Mouse (Mus musculus) intestine, embryonic 14.5 days (tissue): ENCODE data around the gene Spag16. TPM values are rescaled to one million over a fixed set of nuclear protein-coding genes. Genes with fewer than 3 reads are reported as not detected.

Experiments used
- ATAC-seq: fragments of 200-750 bp; cut with Nextera tagmentation; replicated peaks from 2 replicates; pipeline ENCODE4 v1.8.0; 2017; ENCODE audit warnings: low read depth, moderate number of reproducible peaks, moderate TSS enrichment, moderate library complexity; ENCODE audit not compliant: low FRiP score, low TSS enrichment
- DNase-seq: peaks from one replicate; pipeline ENCODE4 v3.0.0-alpha.2; 2018; ENCODE audit warnings: low spot score
- H3K27ac ChIP-seq: fragments of 300-500 bp; sonication (generic); 2 replicates; pipeline ENCODE4 v1.5.1; 2014; ENCODE audit warnings: low read depth, mild to moderate bottlenecking, control low read depth
- H3K27me3 ChIP-seq: fragments of 300-500 bp; sonication (generic); replicated peaks from 2 replicates; pipeline ENCODE4 v1.6.1; 2014; ENCODE audit warnings: low read length, control low read depth; ENCODE audit not compliant: control insufficient read depth, insufficient read depth
- H3K36me3 ChIP-seq: fragments of 300-500 bp; sonication (generic); 2 replicates; pipeline ENCODE4 v1.6.1; 2014; ENCODE audit warnings: low read length, control low read depth; ENCODE audit not compliant: control insufficient read depth, insufficient read depth
- H3K4me1 ChIP-seq: fragments of 300-500 bp; sonication (generic); replicated peaks from 2 replicates; pipeline ENCODE4 v1.6.1; 2014; ENCODE audit warnings: low read length, control low read depth, mixed read lengths; ENCODE audit not compliant: control insufficient read depth, insufficient read depth
- H3K4me2 ChIP-seq: fragments of 300-500 bp; sonication (generic); 2 replicates; pipeline ENCODE4 v1.6.1; 2014; ENCODE audit warnings: low read length
- H3K4me3 ChIP-seq: fragments of 300-500 bp; sonication (generic); 2 replicates; pipeline ENCODE4 v1.5.1; 2014; ENCODE audit warnings: low read depth, low read length, control low read depth, mixed read lengths
- H3K9ac ChIP-seq: fragments of 300-500 bp; sonication (generic); 2 replicates; pipeline ENCODE4 v1.6.1; 2014; ENCODE audit warnings: mild to moderate bottlenecking, low read length
- H3K9me3 ChIP-seq: fragments of 300-500 bp; sonication (generic); 2 replicates; pipeline ENCODE4 v1.6.1; 2016; ENCODE audit warnings: low read length, control low read depth; ENCODE audit not compliant: control insufficient read depth
- WGBS: fragments of 180-500 bp; shearing (Covaris S2); extraction: QIAGEN DNeasy Blood & Tissue Kit; methylation state at CpG from one replicate; pipeline ENCODE4 v1.1.7; 2014; 5-methylcytosine and 5-hydroxymethylcytosine counted together
- polyA plus RNA-seq: library from polyadenylated mRNA; unstranded; fragments of >200 nt; fragmentation: Nextera tagmentation; extraction: Ambion mirVana; gene quantifications from 2 replicates; pipeline ENCODE4 v1.2.1, GENCODE M21; 2014

Spag16 gene
- polyA plus RNA-seq, 1 experiment from 2014 or later = 0.28 TPM

DNA sequence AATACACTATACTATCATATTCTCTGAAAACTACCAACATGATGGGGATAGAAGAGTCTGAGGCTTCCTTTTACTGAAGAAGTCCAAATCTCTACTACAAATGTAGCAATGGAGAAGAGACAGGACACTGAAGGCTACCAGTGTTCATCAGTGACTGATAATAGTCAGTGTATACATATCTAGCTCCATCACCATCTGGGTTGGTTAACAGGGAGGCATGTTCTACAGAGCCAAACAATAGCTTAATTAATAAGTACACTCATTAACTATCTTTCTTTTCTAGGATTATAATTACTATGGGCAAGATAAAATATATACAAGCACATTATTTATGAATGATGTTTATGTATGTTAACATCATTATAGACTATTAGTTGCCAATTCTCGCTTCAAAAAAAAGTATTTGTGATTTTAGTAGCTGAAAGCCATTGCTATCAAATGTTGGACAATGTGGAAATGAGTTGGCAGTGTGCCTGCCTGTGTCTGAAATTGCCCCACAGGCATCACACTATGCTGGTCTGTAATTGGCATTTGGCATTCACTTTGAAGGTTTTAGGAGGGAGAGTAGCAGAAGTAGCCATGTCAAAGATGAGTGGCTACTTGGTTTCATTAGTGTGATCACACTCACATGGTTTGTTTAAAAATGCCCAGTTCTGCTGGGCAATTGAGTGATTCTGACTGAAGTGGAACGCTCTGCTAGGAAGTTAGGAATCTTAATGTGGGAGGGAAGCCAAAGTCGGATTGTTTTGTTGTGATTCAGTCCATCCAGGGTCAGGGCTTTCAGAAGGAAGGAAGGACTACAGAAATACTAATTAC is 338.8 kb downstream of the Spag16 start:
- ATAC-seq = no peak
- Histone ChIP-seq H3K36me3 (no peaks in the 10 kb centered on the region), H3K4me1 (no peaks in the 10 kb centered on the region), H3K4me3 (no peak overlapping the region), H3K9me3 (no peaks in the 10 kb centered on the region), H3K27me3 (no peaks in the 10 kb centered on the region), H3K27ac (no peak overlapping the region), H3K4me2 (no peak overlapping the region), H3K9ac (no peak overlapping the region)
- no peak for DNase-seq
- 67% methylated on average over 3 of the region's 3 CpGs for WGBS

DNA sequence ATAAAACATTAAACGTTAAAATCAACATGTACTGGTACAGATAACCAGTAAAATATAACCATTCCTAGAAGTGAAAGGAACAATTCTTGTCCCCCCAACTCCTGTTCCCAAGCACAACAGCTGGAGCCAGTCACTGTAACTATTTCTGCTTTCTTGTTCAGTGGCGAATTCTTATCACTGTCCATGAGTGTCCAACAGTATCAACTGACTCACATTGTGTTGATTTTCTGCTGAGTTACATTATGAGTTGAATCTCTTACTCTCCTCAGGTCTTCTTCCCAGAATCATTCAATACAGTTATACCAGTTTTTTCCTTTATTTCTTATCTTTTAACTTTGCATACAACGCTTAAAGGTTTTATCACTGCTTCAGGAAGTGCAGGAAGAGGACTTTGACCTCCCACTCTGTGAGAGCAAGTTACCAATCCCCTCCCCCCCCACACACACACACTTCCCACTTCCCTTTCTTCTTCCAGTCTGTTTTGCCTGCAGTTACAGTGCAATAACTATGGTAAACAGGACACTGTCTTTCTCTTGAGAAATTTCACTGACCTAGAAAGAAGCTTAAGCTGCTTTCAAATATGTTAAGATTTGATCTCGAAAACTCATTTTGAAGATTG is 353.5 kb downstream of the Spag16 start:
- Histone ChIP-seq H3K4me3 (no peak overlapping the region), H3K9ac (no peak overlapping the region), H3K27me3 (no peaks in the 10 kb centered on the region), H3K27ac (no peak overlapping the region), H3K36me3 (no peaks in the 10 kb centered on the region), H3K9me3 (no peaks in the 10 kb centered on the region), H3K4me1 (no peaks in the 10 kb centered on the region), H3K4me2 (no peak overlapping the region)
- ATAC-seq = no peak
- no peak for DNase-seq
- 50% methylated on average over 4 of the region's 4 CpGs for WGBS

DNA sequence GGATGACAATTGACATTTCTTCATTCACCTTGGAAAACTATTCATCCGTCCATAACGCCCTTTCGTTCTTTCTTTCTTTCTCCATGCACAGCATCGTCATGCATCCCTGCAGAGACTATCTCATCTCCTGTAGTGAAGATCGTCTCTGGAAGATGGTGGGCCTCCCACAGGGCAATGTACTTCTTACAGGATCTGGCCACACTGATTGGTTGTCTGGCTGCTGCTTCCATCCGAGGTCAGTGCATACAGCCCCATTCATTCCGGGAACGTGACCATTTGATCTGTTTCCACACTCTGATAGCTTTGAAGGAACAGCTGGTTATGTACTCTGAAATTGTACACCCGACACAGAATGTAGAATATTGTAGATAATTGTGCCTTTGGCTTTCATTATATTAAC is 438.0 kb downstream of the Spag16 start:
- WGBS = 77% methylated on average over 9 of the region's 9 CpGs
- H3K4me3 ChIP-seq = no peak overlapping the region
- H3K36me3 ChIP-seq = no peaks in the 10 kb centered on the region
- DNase-seq (no peak), ATAC-seq (no peak)
- H3K27ac ChIP-seq = no peak overlapping the region
- H3K4me2 ChIP-seq = no peak overlapping the region
- no peaks in the 10 kb centered on the region for H3K4me1 ChIP-seq
- no peak overlapping the region for H3K9ac ChIP-seq
- H3K27me3 ChIP-seq = no peaks in the 10 kb centered on the region
- no peaks in the 10 kb centered on the region for H3K9me3 ChIP-seq

DNA sequence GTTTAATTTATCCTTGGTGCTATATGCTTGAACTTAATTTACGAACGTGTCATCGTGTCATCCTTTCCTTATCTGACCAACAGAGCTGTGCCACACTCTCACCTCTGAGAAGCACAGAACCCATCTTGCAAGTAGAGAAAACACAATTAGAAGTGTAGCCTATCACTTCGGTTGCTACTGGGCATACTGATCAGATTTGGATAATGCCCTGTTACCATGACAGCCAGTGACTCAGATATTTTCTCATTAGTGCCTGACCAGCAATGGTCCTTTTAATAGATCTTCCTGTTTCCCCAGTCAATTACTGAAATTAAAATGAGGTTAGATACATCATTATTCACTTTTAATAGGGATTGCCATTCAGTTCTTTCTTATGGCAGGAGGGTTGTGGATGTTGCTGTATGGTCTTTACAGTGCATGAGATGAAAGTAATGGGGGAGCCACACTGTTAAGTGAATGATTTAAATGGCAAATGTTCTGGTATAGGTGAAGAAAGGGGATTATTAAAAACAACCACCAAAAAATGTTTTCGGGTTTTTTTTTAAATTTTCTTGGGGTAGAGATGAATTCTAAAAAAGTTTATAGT is 439.2 kb downstream of the Spag16 start:
- no peak for ATAC-seq
- no peak overlapping the region for H3K4me2 ChIP-seq
- DNase-seq = no peak
- no peak overlapping the region for H3K27ac ChIP-seq
- no peaks in the 10 kb centered on the region for H3K4me1 ChIP-seq
- no peak overlapping the region for H3K9ac ChIP-seq
- no peaks in the 10 kb centered on the region for H3K9me3 ChIP-seq
- 84% methylated on average over 5 of the region's 5 CpGs for WGBS
- H3K4me3 ChIP-seq = no peak overlapping the region
- H3K36me3 ChIP-seq = no peaks in the 10 kb centered on the region
- no peaks in the 10 kb centered on the region for H3K27me3 ChIP-seq

DNA sequence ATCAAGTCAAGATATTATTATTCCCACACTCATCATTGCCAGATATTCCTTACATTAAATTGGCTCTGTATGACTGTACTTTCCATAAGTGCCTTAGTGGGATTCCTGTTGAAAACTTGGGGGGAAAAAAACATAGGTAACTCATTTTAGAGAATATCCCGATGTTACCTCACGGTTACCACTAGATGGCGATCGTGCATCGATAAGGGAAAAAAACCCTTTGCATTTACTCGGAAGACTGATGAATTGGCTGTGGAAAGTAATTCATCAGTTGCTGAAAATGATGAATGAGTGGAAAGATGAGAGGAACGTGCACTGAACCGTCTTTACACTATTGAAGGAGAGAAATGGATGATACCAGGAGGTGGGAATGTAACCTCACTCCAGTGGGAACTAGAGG is 443.4 kb downstream of the Spag16 start:
- H3K4me1 ChIP-seq = no peaks in the 10 kb centered on the region
- no peaks in the 10 kb centered on the region for H3K36me3 ChIP-seq
- H3K4me2 ChIP-seq = no peak overlapping the region
- H3K27me3 ChIP-seq = no peaks in the 10 kb centered on the region
- H3K9ac ChIP-seq = no peak overlapping the region
- ATAC-seq (no peak), DNase-seq (no peak)
- no peaks in the 10 kb centered on the region for H3K9me3 ChIP-seq
- WGBS = 18% methylated on average over 8 of the region's 8 CpGs
- H3K27ac ChIP-seq = no peak overlapping the region
- H3K4me3 ChIP-seq = no peak overlapping the region

DNA sequence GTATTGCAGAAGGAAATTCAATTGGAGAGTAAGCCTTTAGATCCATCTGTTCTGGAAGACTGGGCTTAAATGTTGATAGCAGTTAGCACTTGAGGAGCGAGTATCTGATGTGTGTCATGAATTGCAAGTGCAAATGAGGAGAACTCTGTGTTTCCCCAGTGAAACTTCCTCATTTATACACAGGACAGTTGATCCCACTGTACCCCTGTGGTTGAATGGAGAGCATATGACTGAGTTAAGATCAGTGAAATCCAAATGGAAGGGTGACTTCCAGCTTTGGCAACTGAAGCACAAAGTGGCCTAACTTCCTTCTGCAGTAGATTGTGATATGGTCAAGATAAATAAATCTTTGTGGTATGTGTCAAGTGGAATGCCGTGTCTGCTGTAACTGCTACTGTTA is 446.0 kb downstream of the Spag16 start:
- Histone ChIP-seq H3K27me3 (no peaks in the 10 kb centered on the region), H3K9me3 (no peaks in the 10 kb centered on the region), H3K4me2 (no peak overlapping the region), H3K27ac (no peak overlapping the region), H3K36me3 (no peaks in the 10 kb centered on the region), H3K4me3 (no peak overlapping the region), H3K9ac (no peak overlapping the region), H3K4me1 (no peaks in the 10 kb centered on the region)
- DNase-seq (no peak), ATAC-seq (no peak)
- WGBS = 72% methylated on average over 2 of the region's 2 CpGs

DNA sequence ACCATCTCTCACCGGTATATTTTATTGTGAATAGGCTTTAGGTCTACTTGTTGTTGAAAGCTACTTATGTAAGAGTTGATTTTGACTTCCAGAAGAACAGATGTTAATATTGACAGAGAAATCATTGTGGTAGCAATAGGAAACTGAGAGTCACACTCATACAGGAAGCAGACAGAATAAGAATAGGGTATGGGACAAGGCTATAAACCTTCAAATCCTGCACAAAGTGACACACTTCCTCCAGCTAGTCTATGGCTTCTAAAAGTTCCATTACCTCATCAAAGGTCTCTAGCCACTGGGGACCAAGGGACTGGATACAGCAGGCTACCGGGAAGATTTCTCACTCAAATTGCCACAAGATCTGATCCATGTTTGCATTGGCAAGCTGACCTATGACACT is 452.5 kb downstream of the Spag16 start:
- DNase-seq = no peak
- no peak for ATAC-seq
- H3K36me3 ChIP-seq = no peaks in the 10 kb centered on the region
- no peaks in the 10 kb centered on the region for H3K4me1 ChIP-seq
- no peaks in the 10 kb centered on the region for H3K27me3 ChIP-seq
- no peak overlapping the region for H3K4me3 ChIP-seq
- no peak overlapping the region for H3K27ac ChIP-seq
- no peak overlapping the region for H3K9ac ChIP-seq
- no peaks in the 10 kb centered on the region for H3K9me3 ChIP-seq
- H3K4me2 ChIP-seq = no peak overlapping the region
- 77% methylated on average over 2 of the region's 2 CpGs for WGBS

DNA sequence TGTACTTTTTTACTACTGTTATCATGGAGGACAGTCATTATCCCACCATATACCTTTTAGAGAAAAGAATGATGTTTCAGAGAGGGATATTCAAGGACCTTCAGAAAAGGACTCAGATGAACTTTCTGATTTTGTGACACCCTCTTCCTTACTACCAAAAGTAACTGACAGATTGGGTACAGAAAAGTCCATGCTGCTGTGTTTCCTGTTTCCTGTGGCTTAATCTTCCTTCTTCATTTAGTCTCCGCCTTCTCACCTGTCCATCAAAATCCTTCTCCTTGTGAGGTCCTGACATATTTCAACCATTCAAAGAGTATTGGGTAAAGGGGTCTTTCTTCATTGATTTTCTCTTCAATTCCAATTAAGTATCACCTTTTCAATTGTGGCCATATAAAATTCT is 456.6 kb downstream of the Spag16 start:
- no peak for DNase-seq
- ATAC-seq = no peak
- Histone ChIP-seq H3K27ac (no peak overlapping the region), H3K27me3 (no peaks in the 10 kb centered on the region), H3K9ac (no peak overlapping the region), H3K4me3 (no peak overlapping the region), H3K9me3 (no peaks in the 10 kb centered on the region), H3K36me3 (no peaks in the 10 kb centered on the region), H3K4me2 (no peak overlapping the region), H3K4me1 (no peaks in the 10 kb centered on the region)
- 97% methylated on average over 1 of the region's 1 CpGs for WGBS
